Mouse (Mus musculus): ENCODE measurements at regions not wholly inside any gene's neighbourhood (a gene's known extent, or its start where the extent isn't known, plus 50 kb on each side); places are given as distances from the start of the nearest gene placed in this dataset.
A peak's percentile ranks its signal among the peaks of the same experiment; 100 is the strongest.

- H3ac ChIP-seq (ENCODE audit: control insufficient read depth, insufficient read length, low read depth) = no peak overlapping the region
- H3K79me2 ChIP-seq (ENCODE audit: control insufficient read depth, insufficient read depth) = no peaks in the 10 kb centered on the region
- TF ChIP-seq MYOD1 (IDR thresholded peaks at IDR 0.05; ENCODE audit: control insufficient read depth, insufficient read length, low read depth) = no peak
- TF ChIP-seq FOSL1 (IDR thresholded peaks at IDR 0.05; ENCODE audit: insufficient read depth, low read length, poor library complexity, severe bottlenecking) = no peak
- no peak for TF ChIP-seq CEBPB (IDR thresholded peaks at IDR 0.05; ENCODE audit: low read depth)
- TF ChIP-seq MYOG (IDR thresholded peaks at IDR 0.05; ENCODE audit: control insufficient read depth, extremely low read depth, insufficient read length) = no peak
- no peak for TF ChIP-seq CTCF (IDR thresholded peaks at IDR 0.05; ENCODE audit: control insufficient read depth, insufficient read depth, insufficient read length)
- TF ChIP-seq USF1 (IDR thresholded peaks at IDR 0.05; ENCODE audit: low read depth) = no peak
- TF ChIP-seq MAX (IDR thresholded peaks at IDR 0.05) = no peak
- no peak overlapping the region for H3K4me3 ChIP-seq (ENCODE audit: insufficient read depth, poor library complexity, severe bottlenecking)
- H3K36me3 ChIP-seq (ENCODE audit: control insufficient read depth, insufficient read depth) = no peaks in the 10 kb centered on the region
- no peaks in the 10 kb centered on the region for H3K79me3 ChIP-seq (ENCODE audit: low read depth)
- H3K27me3 ChIP-seq (ENCODE audit: control insufficient read depth, insufficient read depth, insufficient read length) = no peaks in the 10 kb centered on the region
These were observed 142.8 kb upstream of the Nabp1 start for GRCm38 (mm10) chr1:51621062-51621461.

- no peaks in the 10 kb centered on the region for H3K79me3 ChIP-seq (ENCODE audit: low read depth)
- no peaks in the 10 kb centered on the region for H3K79me2 ChIP-seq (ENCODE audit: control insufficient read depth, insufficient read depth)
- no peaks in the 10 kb centered on the region for H3K27me3 ChIP-seq (ENCODE audit: control insufficient read depth, insufficient read depth, insufficient read length)
- H3K36me3 ChIP-seq (ENCODE audit: control insufficient read depth, insufficient read depth) = no peaks in the 10 kb centered on the region
- no peak overlapping the region for H3K4me3 ChIP-seq (ENCODE audit: insufficient read depth, poor library complexity, severe bottlenecking)
- no peak overlapping the region for H3ac ChIP-seq (ENCODE audit: control insufficient read depth, insufficient read length, low read depth)
- TF ChIP-seq MYOG (IDR thresholded peaks at IDR 0.05; ENCODE audit: control insufficient read depth, extremely low read depth, insufficient read length) (no peak), MAX (IDR thresholded peaks at IDR 0.05) (no peak), CTCF (IDR thresholded peaks at IDR 0.05; ENCODE audit: control insufficient read depth, insufficient read depth, insufficient read length) (no peak), MYOD1 (IDR thresholded peaks at IDR 0.05; ENCODE audit: control insufficient read depth, insufficient read length, low read depth) (no peak), CEBPB (IDR thresholded peaks at IDR 0.05; ENCODE audit: low read depth) (no peak), FOSL1 (IDR thresholded peaks at IDR 0.05; ENCODE audit: insufficient read depth, low read length, poor library complexity, severe bottlenecking) (no peak), USF1 (IDR thresholded peaks at IDR 0.05; ENCODE audit: low read depth) (no peak)
These were observed 139.5 kb upstream of the Nabp1 start for GRCm38 (mm10) chr1:51617502-51618251.

- no peak overlapping the region for H3ac ChIP-seq (ENCODE audit: control insufficient read depth, insufficient read length, low read depth)
- TF ChIP-seq MYOD1 (IDR thresholded peaks at IDR 0.05; ENCODE audit: control insufficient read depth, insufficient read length, low read depth) (no peak), FOSL1 (IDR thresholded peaks at IDR 0.05; ENCODE audit: insufficient read depth, low read length, poor library complexity, severe bottlenecking) (no peak), CTCF (IDR thresholded peaks at IDR 0.05; ENCODE audit: control insufficient read depth, insufficient read depth, insufficient read length) (no peak), CEBPB (IDR thresholded peaks at IDR 0.05; ENCODE audit: low read depth) (no peak), MAX (IDR thresholded peaks at IDR 0.05) (no peak), USF1 (IDR thresholded peaks at IDR 0.05; ENCODE audit: low read depth) (no peak), MYOG (IDR thresholded peaks at IDR 0.05; ENCODE audit: control insufficient read depth, extremely low read depth, insufficient read length) (no peak)
- no peaks in the 10 kb centered on the region for H3K27me3 ChIP-seq (ENCODE audit: control insufficient read depth, insufficient read depth, insufficient read length)
- H3K79me3 ChIP-seq (ENCODE audit: low read depth) = no peaks in the 10 kb centered on the region
- no peak overlapping the region for H3K4me3 ChIP-seq (ENCODE audit: insufficient read depth, poor library complexity, severe bottlenecking)
- H3K79me2 ChIP-seq (ENCODE audit: control insufficient read depth, insufficient read depth) = no peaks in the 10 kb centered on the region
- H3K36me3 ChIP-seq (ENCODE audit: control insufficient read depth, insufficient read depth) = no peaks in the 10 kb centered on the region
These were observed 137.9 kb upstream of the Nabp1 start for GRCm38 (mm10) chr1:51616091-51616490.

GRCm38 (mm10) chr1:51615523-51615922, 137.3 kb upstream of the Nabp1 start:
- TF ChIP-seq CTCF (IDR thresholded peaks at IDR 0.05; ENCODE audit: control insufficient read depth, insufficient read depth, insufficient read length) (peak; percentile 23), USF1 (IDR thresholded peaks at IDR 0.05; ENCODE audit: low read depth) (no peak), FOSL1 (IDR thresholded peaks at IDR 0.05; ENCODE audit: insufficient read depth, low read length, poor library complexity, severe bottlenecking) (no peak), MAX (IDR thresholded peaks at IDR 0.05) (no peak), CEBPB (IDR thresholded peaks at IDR 0.05; ENCODE audit: low read depth) (no peak), MYOG (IDR thresholded peaks at IDR 0.05; ENCODE audit: control insufficient read depth, extremely low read depth, insufficient read length) (no peak), MYOD1 (IDR thresholded peaks at IDR 0.05; ENCODE audit: control insufficient read depth, insufficient read length, low read depth) (no peak)
- no peak overlapping the region for H3ac ChIP-seq (ENCODE audit: control insufficient read depth, insufficient read length, low read depth)
- H3K36me3 ChIP-seq (ENCODE audit: control insufficient read depth, insufficient read depth) = no peaks in the 10 kb centered on the region
- no peaks in the 10 kb centered on the region for H3K79me3 ChIP-seq (ENCODE audit: low read depth)
- H3K79me2 ChIP-seq (ENCODE audit: control insufficient read depth, insufficient read depth) = no peaks in the 10 kb centered on the region
- no peak overlapping the region for H3K4me3 ChIP-seq (ENCODE audit: insufficient read depth, poor library complexity, severe bottlenecking)
- H3K27me3 ChIP-seq (ENCODE audit: control insufficient read depth, insufficient read depth, insufficient read length) = no peaks in the 10 kb centered on the region

- Histone ChIP-seq H3K36me3 (ENCODE audit: control insufficient read depth, insufficient read depth) (no peaks in the 10 kb centered on the region), H3K4me3 (ENCODE audit: insufficient read depth, poor library complexity, severe bottlenecking) (no peak overlapping the region), H3K79me2 (ENCODE audit: control insufficient read depth, insufficient read depth) (no peaks in the 10 kb centered on the region), H3K27me3 (ENCODE audit: control insufficient read depth, insufficient read depth, insufficient read length) (no peaks in the 10 kb centered on the region), H3K79me3 (ENCODE audit: low read depth) (no peaks in the 10 kb centered on the region), H3ac (ENCODE audit: control insufficient read depth, insufficient read length, low read depth) (no peak overlapping the region)
- TF ChIP-seq MAX (IDR thresholded peaks at IDR 0.05) (no peak), MYOG (IDR thresholded peaks at IDR 0.05; ENCODE audit: control insufficient read depth, extremely low read depth, insufficient read length) (no peak), CTCF (IDR thresholded peaks at IDR 0.05; ENCODE audit: control insufficient read depth, insufficient read depth, insufficient read length) (no peak), USF1 (IDR thresholded peaks at IDR 0.05; ENCODE audit: low read depth) (no peak), MYOD1 (IDR thresholded peaks at IDR 0.05; ENCODE audit: control insufficient read depth, insufficient read length, low read depth) (no peak), CEBPB (IDR thresholded peaks at IDR 0.05; ENCODE audit: low read depth) (no peak), FOSL1 (IDR thresholded peaks at IDR 0.05; ENCODE audit: insufficient read depth, low read length, poor library complexity, severe bottlenecking) (no peak)
These were observed 136.5 kb upstream of the Nabp1 start for GRCm38 (mm10) chr1:51614700-51615099.
